Mouse (Mus musculus): ENCODE measurements around the gene Ahctf1.

GRCm38 (mm10) chr1:179785502-179785901, 18.0 kb downstream of the Ahctf1 start:
- TF ChIP-seq CTCF (IDR thresholded peaks at IDR 0.05; ENCODE audit: extremely low read depth, insufficient read length, insufficient replicate concordance, low read depth, low read length) (no peak), POLR2A (IDR thresholded peaks at IDR 0.05; ENCODE audit: low read depth, low read length) (no peak)
